11 mouse cellular contexts compared by ENCODE assay signal in genomic region chr10:79937775-79938526, GRCm38 (mm10). TPM values are rescaled to one million over a fixed set of nuclear protein-coding genes. Genes with fewer than 3 reads are reported as not detected.
A peak's percentile ranks its signal among the peaks of the same experiment; 100 is the strongest.
DNase-seq lines count a peak whose midpoint lies in the region; ATAC-seq lines count a peak whose summit lies in the region.
"Had no signal": no experiment of that assay in that cellular context is flagged by ENCODE, and none has a peak within 500 bp of the region (broad histone marks: within the 10 kb centered on the region; RNA-seq: fewer than 3 reads in every experiment).

No protein-coding gene starts in this region.

- no peak for DNase-seq in heart, adult 11 months
- no peak for DNase-seq in limb, embryonic 10.5 days (ENCODE audit: low spot score)
- no peak for DNase-seq in yolk sac, embryonic 10.5 days (ENCODE audit: low spot score)
- DNase-seq in gastrocnemius, postnatal 25 days: no peak

- no peak for ATAC-seq in heart, embryonic 12.5 days (ENCODE audit: insufficient number of reproducible peaks, low FRiP score)
- ATAC-seq in neural tube, embryonic 13.5 days (ENCODE audit: low read depth): no peak
- ATAC-seq in neural tube, embryonic 15.5 days (ENCODE audit: low FRiP score): no peak
- ATAC-seq in monocyte, adult 5-6 weeks (replicated peaks; ENCODE audit: insufficient number of reproducible peaks, low FRiP score, low TSS enrichment, poor library complexity, severe bottlenecking): no peak

- H3K36me3 ChIP-seq in heart, embryonic 12.5 days: peaks cover 52% of the 10 kb centered on the region
- H3K36me3 ChIP-seq in neural tube, embryonic 13.5 days: peaks cover 39% of the 10 kb centered on the region
- H3K36me3 ChIP-seq in neural tube, embryonic 15.5 days: peaks cover 6% of the 10 kb centered on the region; the same call in 1 of the 2 replicates
- peaks cover 98% of the 10 kb centered on the region for H3K36me3 ChIP-seq in limb, embryonic 10.5 days

- H3K9me3 ChIP-seq in heart, embryonic 12.5 days (replicated peaks): no peaks in the 10 kb centered on the region
- H3K9me3 ChIP-seq in neural tube, embryonic 13.5 days: no peaks in the 10 kb centered on the region
- no peaks in the 10 kb centered on the region for H3K9me3 ChIP-seq in neural tube, embryonic 15.5 days (replicated peaks)
- no peaks in the 10 kb centered on the region for H3K9me3 ChIP-seq in limb, embryonic 10.5 days (replicated peaks)

- no peaks in the 10 kb centered on the region for H3K27me3 ChIP-seq in heart, embryonic 12.5 days (replicated peaks)
- H3K27me3 ChIP-seq in neural tube, embryonic 13.5 days: no peaks in the 10 kb centered on the region
- no peaks in the 10 kb centered on the region for H3K27me3 ChIP-seq in neural tube, embryonic 15.5 days (replicated peaks)
- no peaks in the 10 kb centered on the region for H3K27me3 ChIP-seq in limb, embryonic 10.5 days (ENCODE audit: low read depth, poor library complexity, severe bottlenecking)

- no peak overlapping the region for H3K27ac ChIP-seq in heart, embryonic 12.5 days (ENCODE audit: poor library complexity, severe bottlenecking)
- no peak overlapping the region for H3K27ac ChIP-seq in neural tube, embryonic 13.5 days (replicated peaks)
- no peak overlapping the region for H3K27ac ChIP-seq in neural tube, embryonic 15.5 days (replicated peaks)
- H3K27ac ChIP-seq in limb, embryonic 10.5 days: peak overlapping the region; percentile 51; the same call in 1 of the 2 replicates

- H3K4me3 ChIP-seq in heart, embryonic 12.5 days: no peak overlapping the region
- H3K4me3 ChIP-seq in neural tube, embryonic 13.5 days: no peak overlapping the region
- no peak overlapping the region for H3K4me3 ChIP-seq in neural tube, embryonic 15.5 days (replicated peaks)
- H3K4me3 ChIP-seq in limb, embryonic 10.5 days: no peak overlapping the region

- peaks cover 81% of the 10 kb centered on the region for H3K4me1 ChIP-seq in heart, embryonic 12.5 days (replicated peaks)
- peaks cover 53% of the 10 kb centered on the region for H3K4me1 ChIP-seq in neural tube, embryonic 13.5 days (replicated peaks)
- H3K4me1 ChIP-seq in neural tube, embryonic 15.5 days: peaks cover 48% of the 10 kb centered on the region
- peaks cover 85% of the 10 kb centered on the region for H3K4me1 ChIP-seq in limb, embryonic 10.5 days

- peak overlapping the region; percentile 34; the same call in 1 of the 2 replicates for H3K9ac ChIP-seq in heart, embryonic 12.5 days
- peak overlapping the region; percentile 41; the same call in 1 of the 2 replicates for H3K9ac ChIP-seq in neural tube, embryonic 13.5 days
- H3K9ac ChIP-seq in neural tube, embryonic 15.5 days (replicated peaks): no peak overlapping the region

- WGBS in heart, embryonic 12.5 days: 84% methylated on average over 11 of the region's 11 CpGs
- 36% methylated on average over 11 of the region's 11 CpGs for WGBS in neural tube, embryonic 13.5 days
- 36% methylated on average over 11 of the region's 11 CpGs for WGBS in neural tube, embryonic 15.5 days
- 63% methylated on average over 11 of the region's 11 CpGs for WGBS in limb, embryonic 10.5 days

- H3K4me2 ChIP-seq in heart, embryonic 12.5 days: no peak overlapping the region
- H3K4me2 ChIP-seq in neural tube, embryonic 13.5 days: no peak overlapping the region
- no peak overlapping the region for H3K4me2 ChIP-seq in neural tube, embryonic 15.5 days

RNA-seq across cellular contexts. Expression of gene Arid3a, which starts 11.1 kb away (rescaled TPM):
- 6.3 and 8.3 TPM in 2 replicates for polyA plus RNA-seq in heart, embryonic 12.5 days (2016; fragmentation: Nextera tagmentation; extraction: Ambion mirVana)
- polyA plus RNA-seq in neural tube, embryonic 13.5 days (2015; fragmentation: Nextera tagmentation; extraction: Ambion mirVana): 3.4 and 5.4 TPM in 2 replicates
- 2.4 and 5.1 TPM in 2 replicates for polyA plus RNA-seq in neural tube, embryonic 15.5 days (2015; fragmentation: Nextera tagmentation; extraction: Ambion mirVana)
- 18.2 and 29.4 TPM in 2 replicates for polyA plus RNA-seq in limb, embryonic 10.5 days (2016; fragmentation: Nextera tagmentation; extraction: Ambion mirVana)
- total RNA-seq in gastrocnemius, postnatal 25 days (2021): 1 to 10 TPM; 2.4 to 2.8 TPM
- total RNA-seq in monocyte, adult 5-6 weeks (2017): 35.3 to 38.9 TPM (median 36.8 TPM) in 3 replicates

RNA-seq across cellular contexts. Expression of gene R3hdm4, which starts 16.9 kb away (rescaled TPM):
- polyA plus RNA-seq in heart, embryonic 12.5 days (2016; fragmentation: Nextera tagmentation; extraction: Ambion mirVana): 92.8 and 97.3 TPM in 2 replicates
- polyA plus RNA-seq in neural tube, embryonic 13.5 days (2015; fragmentation: Nextera tagmentation; extraction: Ambion mirVana): 237 and 249 TPM in 2 replicates
- 264 and 288 TPM in 2 replicates for polyA plus RNA-seq in neural tube, embryonic 15.5 days (2015; fragmentation: Nextera tagmentation; extraction: Ambion mirVana)
- polyA plus RNA-seq in limb, embryonic 10.5 days (2016; fragmentation: Nextera tagmentation; extraction: Ambion mirVana): 116 and 143 TPM in 2 replicates
- total RNA-seq in gastrocnemius, postnatal 25 days (2021): 100 to 1,000 TPM; 103 to 113 TPM
- 23.4 to 53.8 TPM (median 35.4 TPM) in 3 replicates for total RNA-seq in monocyte, adult 5-6 weeks (2017)

RNA-seq across cellular contexts. Expression of gene Kiss1r, which starts 21.2 kb away (rescaled TPM):
- 0.45 and 0.55 TPM in 2 replicates for polyA plus RNA-seq in heart, embryonic 12.5 days (2016; fragmentation: Nextera tagmentation; extraction: Ambion mirVana)
- 2.1 and 2.4 TPM in 2 replicates for polyA plus RNA-seq in neural tube, embryonic 13.5 days (2015; fragmentation: Nextera tagmentation; extraction: Ambion mirVana)
- 1.8 and 2.8 TPM in 2 replicates for polyA plus RNA-seq in neural tube, embryonic 15.5 days (2015; fragmentation: Nextera tagmentation; extraction: Ambion mirVana)
- 0.31 and 0.49 TPM in 2 replicates for polyA plus RNA-seq in limb, embryonic 10.5 days (2016; fragmentation: Nextera tagmentation; extraction: Ambion mirVana)
- total RNA-seq in gastrocnemius, postnatal 25 days (2021): under 1 TPM; 0.18 to 0.29 TPM
- total RNA-seq in monocyte, adult 5-6 weeks (2017): 0.39 TPM in 1 of 3 replicates, not detected in the others
- total RNA-seq: granulocyte monocyte progenitor cell, adult 5-6 weeks had no signal

RNA-seq across cellular contexts. Expression of gene Wdr18, which starts 22.0 kb away (rescaled TPM):
- polyA plus RNA-seq in heart, embryonic 12.5 days (2016; fragmentation: Nextera tagmentation; extraction: Ambion mirVana): 78.8 and 89.6 TPM in 2 replicates
- 67.0 and 85.7 TPM in 2 replicates for polyA plus RNA-seq in neural tube, embryonic 13.5 days (2015; fragmentation: Nextera tagmentation; extraction: Ambion mirVana)
- 94.4 and 104 TPM in 2 replicates for polyA plus RNA-seq in neural tube, embryonic 15.5 days (2015; fragmentation: Nextera tagmentation; extraction: Ambion mirVana)
- 174 and 201 TPM in 2 replicates for polyA plus RNA-seq in limb, embryonic 10.5 days (2016; fragmentation: Nextera tagmentation; extraction: Ambion mirVana)
- total RNA-seq in gastrocnemius, postnatal 25 days (2021): 10 to 100 TPM; 16.4 to 18.0 TPM
- total RNA-seq in monocyte, adult 5-6 weeks (2017): 7.8 to 14.2 TPM (median 8.8 TPM) in 3 replicates

RNA-seq across cellular contexts. Expression of gene Gm26602, which starts 27.3 kb away (rescaled TPM):
- polyA plus RNA-seq in heart, embryonic 12.5 days (2016; fragmentation: Nextera tagmentation; extraction: Ambion mirVana): 16.8 and 19.3 TPM in 2 replicates
- 40.5 and 48.8 TPM in 2 replicates for polyA plus RNA-seq in neural tube, embryonic 13.5 days (2015; fragmentation: Nextera tagmentation; extraction: Ambion mirVana)
- polyA plus RNA-seq in neural tube, embryonic 15.5 days (2015; fragmentation: Nextera tagmentation; extraction: Ambion mirVana): 22.7 and 23.6 TPM in 2 replicates
- polyA plus RNA-seq in limb, embryonic 10.5 days (2016; fragmentation: Nextera tagmentation; extraction: Ambion mirVana): not detected in 2 replicates
- total RNA-seq in gastrocnemius, postnatal 25 days (2021): not detected
- total RNA-seq in monocyte, adult 5-6 weeks (2017): not detected in 3 replicates
- total RNA-seq: layer of hippocampus, adult 8-10 months had no signal
- polyA plus RNA-seq: testis, adult 2 months had no signal
